Mouse (Mus musculus): ENCODE results near the gene Gm28729.

GRCm38 (mm10) chr9:96449514-96449913 lies 75.5 kb downstream of the Gm28729 start:
- no peak for TF ChIP-seq POLR2A (IDR thresholded peaks at IDR 0.05; ENCODE audit: extremely low read depth, insufficient read depth, low read length)
- TF ChIP-seq CTCF (IDR thresholded peaks at IDR 0.05; ENCODE audit: extremely low read depth, insufficient read depth, low read length), result no peak

All from cortical plate, adult 2 months (tissue).